Mouse (Mus musculus) liver, embryonic 12.5 days (tissue): ENCODE measurements at regions not wholly inside any gene's neighbourhood (a gene's known extent, or its start where the extent isn't known, plus 50 kb on each side); places are given as distances from the start of the nearest gene placed in this dataset.

Experiments used
- ATAC-seq: fragments of 200-750 bp; cut with Nextera tagmentation; 2 replicates; pipeline ENCODE4 v1.8.0; 2017; ENCODE audit warnings: moderate number of reproducible peaks, mild to moderate bottlenecking, moderate library complexity
- H3K27ac ChIP-seq: fragments of 300-500 bp; sonication (generic); 2 replicates; pipeline ENCODE4 v1.5.1; 2016; ENCODE audit warnings: mild to moderate bottlenecking
- H3K27me3 ChIP-seq: fragments of 300-500 bp; sonication (generic); replicated peaks from 2 replicates; pipeline ENCODE4 v1.6.1; 2016; ENCODE audit warnings: mild to moderate bottlenecking, moderate library complexity
- H3K36me3 ChIP-seq: fragments of 300-500 bp; sonication (generic); 2 replicates; pipeline ENCODE4 v1.6.1; 2016; ENCODE audit warnings: mild to moderate bottlenecking, moderate library complexity
- H3K4me1 ChIP-seq: fragments of 300-500 bp; sonication (generic); 2 replicates; pipeline ENCODE4 v1.6.1; 2016
- H3K4me2 ChIP-seq: fragments of 300-500 bp; sonication (generic); 2 replicates; pipeline ENCODE4 v1.6.1; 2016; ENCODE audit warnings: mild to moderate bottlenecking, moderate library complexity
- H3K4me3 ChIP-seq: fragments of 300-500 bp; sonication (generic); 2 replicates; pipeline ENCODE4 v1.5.1; 2016; ENCODE audit warnings: mild to moderate bottlenecking, moderate library complexity
- H3K9ac ChIP-seq: fragments of 300-500 bp; sonication (generic); 2 replicates; pipeline ENCODE4 v1.6.1; 2016; ENCODE audit warnings: mild to moderate bottlenecking, moderate library complexity
- H3K9me3 ChIP-seq: fragments of 300-500 bp; sonication (generic); replicated peaks from 2 replicates; pipeline ENCODE4 v1.6.1; 2016; ENCODE audit warnings: mild to moderate bottlenecking, moderate library complexity
- WGBS: fragments of 180-500 bp; shearing (Covaris S2); methylation state at CpG from one replicate; pipeline ENCODE4 v1.1.7; 2016; ENCODE audit not compliant: insufficient replicate concordance; 5-methylcytosine and 5-hydroxymethylcytosine counted together

DNA sequence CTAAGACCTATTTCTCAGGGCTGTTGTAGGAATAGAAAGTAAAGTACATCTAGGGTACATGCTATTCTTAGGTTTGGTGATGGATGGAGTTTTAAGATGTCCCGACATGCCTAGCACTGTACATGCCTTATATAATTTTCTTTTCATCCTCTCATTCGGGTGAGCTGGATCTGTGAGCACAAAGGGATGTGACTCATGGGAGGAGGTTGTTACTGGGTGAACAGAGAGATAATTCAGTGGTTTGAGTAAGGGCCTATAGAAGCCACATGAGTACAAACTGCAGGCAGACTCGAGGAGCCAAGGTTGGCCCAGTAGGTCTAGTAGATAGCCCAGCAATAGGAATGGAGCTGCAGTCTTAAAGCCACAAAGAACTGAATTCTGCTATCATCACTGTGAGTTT is 76.5 kb upstream of the Tnfaip3 start:
- no peak for ATAC-seq
- H3K9ac ChIP-seq: no peak overlapping the region

DNA sequence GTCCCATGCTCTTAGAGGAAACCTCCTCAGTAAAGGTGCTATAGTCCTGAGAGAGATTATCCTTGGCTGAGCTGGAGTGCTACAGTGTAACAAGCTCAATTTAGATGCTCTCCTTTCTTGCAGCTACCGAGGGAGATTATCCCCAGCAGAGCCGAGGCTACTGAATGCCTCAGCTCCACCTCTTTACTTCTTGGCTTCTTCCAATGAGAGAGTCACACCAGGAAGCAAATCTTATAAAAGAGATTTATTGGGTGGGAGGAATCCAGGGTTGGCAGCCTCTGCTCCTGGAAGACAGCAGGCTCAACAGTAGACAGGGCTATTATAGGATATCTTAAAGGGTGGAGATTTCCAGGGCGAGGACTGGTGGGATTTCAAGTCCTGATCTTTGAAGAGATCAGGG is 75.7 kb upstream of the Tnfaip3 start:
- no peaks in the 10 kb centered on the region for H3K27me3 ChIP-seq
- no peak overlapping the region for H3K27ac ChIP-seq
- H3K4me1 ChIP-seq: peaks cover 9% of the 10 kb centered on the region; the same call in 1 of the 2 replicates
- ATAC-seq: no peak
- WGBS: 53% methylated on average over 3 of the region's 3 CpGs
- no peaks in the 10 kb centered on the region for H3K36me3 ChIP-seq
- no peaks in the 10 kb centered on the region for H3K9me3 ChIP-seq
- H3K9ac ChIP-seq: no peak overlapping the region
- no peak overlapping the region for H3K4me2 ChIP-seq
- no peak overlapping the region for H3K4me3 ChIP-seq

More for the DNA sequence above, 76.5 kb upstream of the Tnfaip3 start:
- Histone ChIP-seq H3K9me3 (no peaks in the 10 kb centered on the region), H3K4me3 (no peak overlapping the region), H3K27me3 (no peaks in the 10 kb centered on the region), H3K4me2 (no peak overlapping the region), H3K36me3 (no peaks in the 10 kb centered on the region), H3K27ac (no peak overlapping the region), H3K4me1 (peaks cover 9% of the 10 kb centered on the region; the same call in 1 of the 2 replicates)
- WGBS: 56% methylated on average over 3 of the region's 3 CpGs

DNA sequence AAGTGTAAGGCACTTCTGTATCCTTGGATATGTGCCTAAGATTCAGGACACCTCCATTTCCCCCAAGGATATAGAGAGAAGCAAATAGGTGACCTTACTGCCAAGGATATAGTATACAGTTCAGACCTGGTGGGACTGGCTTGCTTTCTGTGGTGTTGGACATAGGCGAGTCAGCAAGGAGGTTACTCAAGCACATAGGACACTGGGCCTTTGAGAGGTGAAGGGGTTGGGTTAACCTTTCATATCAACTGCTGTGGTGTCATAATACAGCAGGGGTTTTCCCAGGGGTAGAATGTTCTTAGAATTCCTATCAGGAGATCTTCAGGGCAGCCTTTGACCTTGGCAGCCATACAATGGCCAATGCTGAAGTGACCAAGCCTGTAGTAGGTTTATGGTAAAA is 71.5 kb upstream of the Tnfaip3 start:
- no peak overlapping the region for H3K4me2 ChIP-seq
- no peak overlapping the region for H3K9ac ChIP-seq
- no peak for ATAC-seq
- 75% methylated on average over 1 of the region's 1 CpGs for WGBS
- 0 out of 2 replicates have a peak, but pooled peaks cover 3% of the 10 kb centered on the region for H3K4me1 ChIP-seq
- H3K27me3 ChIP-seq: no peaks in the 10 kb centered on the region
- no peak overlapping the region for H3K4me3 ChIP-seq
- no peaks in the 10 kb centered on the region for H3K36me3 ChIP-seq
- H3K27ac ChIP-seq: no peak overlapping the region
- no peaks in the 10 kb centered on the region for H3K9me3 ChIP-seq

DNA sequence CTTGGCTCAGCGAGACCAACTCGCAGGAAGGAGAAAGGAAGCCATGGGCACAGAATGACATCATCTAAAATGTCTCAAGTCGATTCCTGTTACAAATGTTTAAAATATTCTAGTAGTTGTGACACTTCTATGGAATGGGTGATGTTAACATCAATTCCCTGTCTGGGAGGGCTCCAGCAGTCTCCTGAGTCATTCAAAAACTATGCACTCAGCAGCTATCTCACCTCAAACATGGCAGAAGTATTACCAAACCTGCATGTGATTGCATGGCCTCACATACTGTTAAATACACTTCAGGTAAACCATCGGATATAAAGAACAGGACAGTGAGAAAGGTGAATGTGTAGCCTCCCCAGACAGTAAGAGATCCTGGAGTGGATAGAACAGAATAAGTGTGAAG is 66.7 kb upstream of the Tnfaip3 start:
- Histone ChIP-seq H3K4me3 (no peak overlapping the region), H3K27me3 (no peaks in the 10 kb centered on the region), H3K9me3 (no peaks in the 10 kb centered on the region), H3K27ac (no peak overlapping the region), H3K36me3 (no peaks in the 10 kb centered on the region), H3K9ac (no peak overlapping the region), H3K4me2 (no peak overlapping the region), H3K4me1 (no peaks in the 10 kb centered on the region)
- 69% methylated on average over 4 of the region's 4 CpGs for WGBS
- ATAC-seq: no peak

DNA sequence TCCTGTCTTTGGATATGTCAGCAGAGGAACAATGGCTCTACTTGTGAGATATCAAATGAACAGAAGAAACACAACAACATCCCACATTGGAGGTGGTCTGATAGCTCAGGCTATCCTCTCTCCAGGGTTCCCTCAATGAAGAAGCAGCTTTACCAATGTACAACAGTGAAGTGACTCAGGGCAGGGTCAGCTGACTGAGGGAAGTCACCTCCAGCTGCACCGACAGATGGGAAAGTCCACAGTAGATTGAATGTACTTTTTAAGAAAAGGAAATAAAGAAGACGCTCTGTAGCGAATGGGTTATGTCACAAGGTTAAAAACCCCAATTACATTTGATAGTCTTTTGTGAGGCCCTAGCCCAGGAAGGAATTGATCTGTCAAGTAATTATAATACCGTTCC is 62.6 kb upstream of the Tnfaip3 start:
- Histone ChIP-seq H3K27ac (no peak overlapping the region), H3K4me2 (no peak overlapping the region), H3K36me3 (no peaks in the 10 kb centered on the region), H3K27me3 (no peaks in the 10 kb centered on the region), H3K9me3 (no peaks in the 10 kb centered on the region), H3K4me3 (no peak overlapping the region), H3K9ac (no peak overlapping the region), H3K4me1 (no peaks in the 10 kb centered on the region)
- 76% methylated on average over 4 of the region's 4 CpGs for WGBS
- no peak for ATAC-seq

DNA sequence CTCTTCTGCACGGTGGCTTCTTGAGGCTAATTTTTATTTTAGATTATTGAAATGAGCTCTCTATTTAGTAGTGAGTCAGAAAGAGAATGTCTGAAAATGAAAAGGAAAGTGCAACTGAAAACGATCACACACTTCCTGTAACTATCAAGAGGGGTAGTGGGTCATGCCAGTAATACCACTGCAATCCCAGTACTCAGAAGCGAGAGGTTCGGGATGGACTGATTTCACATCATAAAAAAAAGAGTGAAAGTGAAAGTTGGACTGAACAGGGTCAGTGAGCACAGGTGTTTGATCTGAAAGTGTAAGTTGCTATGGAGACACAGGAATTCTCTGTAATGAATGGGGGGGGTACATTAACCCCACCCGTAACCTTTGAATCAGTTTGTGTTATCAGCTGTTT is 52.9 kb upstream of the Tnfaip3 start:
- H3K27ac ChIP-seq: no peak overlapping the region
- H3K4me3 ChIP-seq: no peak overlapping the region
- H3K4me2 ChIP-seq: no peak overlapping the region
- no peaks in the 10 kb centered on the region for H3K9me3 ChIP-seq
- no peak for ATAC-seq
- no peaks in the 10 kb centered on the region for H3K27me3 ChIP-seq
- WGBS: 64% methylated on average over 5 of the region's 5 CpGs
- H3K9ac ChIP-seq: no peak overlapping the region
- no peaks in the 10 kb centered on the region for H3K36me3 ChIP-seq
- peaks cover 34% of the 10 kb centered on the region for H3K4me1 ChIP-seq

DNA sequence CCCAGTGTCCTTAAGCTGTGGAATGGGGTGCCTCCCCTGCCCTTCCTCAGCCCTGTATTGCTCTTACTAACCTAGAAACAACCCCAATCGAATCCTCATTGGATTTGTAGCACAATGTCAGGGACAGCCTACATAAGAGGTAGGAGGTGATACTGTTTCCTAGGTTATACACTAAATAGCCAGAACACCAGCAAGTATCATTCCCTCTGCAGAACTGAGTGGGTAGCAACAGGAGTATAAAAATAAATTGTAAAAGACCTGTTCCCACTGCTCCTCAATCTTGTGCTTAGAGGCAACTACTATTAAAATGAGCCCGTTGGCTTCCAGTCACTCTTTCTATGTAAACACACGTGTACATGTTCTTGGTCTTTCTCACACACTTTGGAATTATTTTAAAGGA is 52.2 kb upstream of the Tnfaip3 start:
- no peak for ATAC-seq
- 65% methylated on average over 3 of the region's 3 CpGs for WGBS
- Histone ChIP-seq H3K27me3 (no peaks in the 10 kb centered on the region), H3K4me3 (no peak overlapping the region), H3K9me3 (no peaks in the 10 kb centered on the region), H3K4me2 (no peak overlapping the region), H3K9ac (no peak overlapping the region), H3K27ac (no peak overlapping the region), H3K4me1 (peaks cover 41% of the 10 kb centered on the region), H3K36me3 (no peaks in the 10 kb centered on the region)

DNA sequence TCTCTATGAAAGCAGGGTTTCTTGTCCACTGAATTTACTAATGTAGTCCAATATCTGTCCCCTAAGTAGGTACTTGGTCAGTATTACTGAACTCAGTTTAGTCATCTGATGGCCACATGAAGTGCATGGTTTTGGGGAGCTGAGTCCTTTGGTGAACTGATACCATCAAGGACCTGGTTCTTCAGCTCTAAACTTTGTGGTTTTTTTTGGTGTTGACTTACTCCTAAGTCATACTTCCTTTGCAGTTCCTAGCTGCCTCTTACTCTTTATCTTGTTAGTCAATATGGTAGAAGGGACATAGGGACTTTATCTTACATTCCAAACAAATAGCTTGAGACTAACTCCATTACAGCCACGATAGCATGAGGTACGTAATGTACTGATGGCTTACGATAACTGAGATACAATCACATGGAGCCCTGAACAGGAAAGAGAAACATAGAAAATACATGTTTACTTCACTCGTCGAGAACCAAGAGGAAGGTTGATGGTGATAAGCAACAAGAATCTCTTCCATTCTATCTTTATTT is 51.4 kb upstream of the Tnfaip3 start:
- WGBS: 19% methylated on average over 5 of the region's 5 CpGs
- ATAC-seq: peak; percentile 21; the same call in 1 of the 2 replicates
- Histone ChIP-seq H3K27ac (no peak overlapping the region), H3K9ac (no peak overlapping the region), H3K4me1 (peaks cover 48% of the 10 kb centered on the region), H3K4me3 (no peak overlapping the region), H3K36me3 (no peaks in the 10 kb centered on the region), H3K27me3 (no peaks in the 10 kb centered on the region), H3K9me3 (no peaks in the 10 kb centered on the region), H3K4me2 (no peak overlapping the region)
